Mouse (Mus musculus): Measurements from ENCODE around the gene Apol8. TPM values are rescaled to one million over a fixed set of nuclear protein-coding genes. Genes with fewer than 3 reads are reported as not detected.

Gene Apol8
- polyA plus RNA-seq, 1 experiment from 2014 or later: not detected

DNA sequence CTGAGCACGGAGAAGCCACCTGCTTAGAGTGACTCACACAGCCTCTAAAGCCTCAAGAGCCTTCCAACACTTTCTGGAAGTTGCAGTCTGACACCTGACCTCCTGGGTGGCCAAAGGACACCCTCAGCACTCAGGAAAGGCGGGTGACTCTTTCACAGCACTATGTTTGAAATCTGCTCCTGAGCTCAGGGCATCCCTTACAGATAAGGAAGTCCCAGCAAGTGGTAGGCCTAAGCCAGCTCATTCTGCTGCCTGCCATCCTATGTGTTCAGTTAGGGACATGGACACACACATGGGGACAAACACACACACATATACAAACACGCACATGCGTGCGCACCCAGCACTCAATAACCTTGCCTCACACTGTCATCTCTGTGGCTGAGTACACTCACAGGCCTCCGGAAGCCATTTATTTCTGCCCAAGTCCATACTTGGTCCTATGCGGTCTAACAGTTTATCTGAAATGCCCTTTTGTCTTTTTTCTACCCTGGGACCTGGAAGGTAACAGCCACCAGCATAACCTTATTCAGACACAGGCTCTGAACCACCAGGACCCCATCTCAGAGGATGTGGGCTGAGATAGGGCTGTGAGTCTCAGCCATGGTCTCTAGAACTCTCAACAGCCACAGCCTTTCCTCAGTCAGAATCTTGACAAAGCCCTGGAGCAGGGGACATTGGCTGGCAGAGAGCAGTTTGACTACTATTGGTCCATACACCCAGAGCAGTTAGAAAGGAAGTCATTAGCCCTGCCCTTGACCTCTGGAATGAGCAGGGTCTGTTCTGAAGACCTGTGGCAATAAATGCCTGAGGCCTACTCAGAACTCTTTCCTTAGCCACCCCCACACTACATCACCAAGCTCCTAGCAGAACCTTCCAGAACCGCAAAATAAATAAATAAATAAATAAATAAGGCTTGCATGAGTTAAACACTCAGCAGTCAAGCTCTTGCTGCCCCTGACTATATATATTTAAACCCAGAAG lies 43.0 kb upstream of the Apol8 start:
- peak overlapping the region; percentile 30; the same call in 1 of the 2 replicates for H3K9ac ChIP-seq (ENCODE audit: low read length)
- H3K4me1 ChIP-seq (ENCODE audit: control insufficient read depth, insufficient read depth, low read length): peaks cover 37% of the 10 kb centered on the region
- no peak for ATAC-seq (ENCODE audit: insufficient number of reproducible peaks, low FRiP score, low TSS enrichment, low read depth)

DNA sequence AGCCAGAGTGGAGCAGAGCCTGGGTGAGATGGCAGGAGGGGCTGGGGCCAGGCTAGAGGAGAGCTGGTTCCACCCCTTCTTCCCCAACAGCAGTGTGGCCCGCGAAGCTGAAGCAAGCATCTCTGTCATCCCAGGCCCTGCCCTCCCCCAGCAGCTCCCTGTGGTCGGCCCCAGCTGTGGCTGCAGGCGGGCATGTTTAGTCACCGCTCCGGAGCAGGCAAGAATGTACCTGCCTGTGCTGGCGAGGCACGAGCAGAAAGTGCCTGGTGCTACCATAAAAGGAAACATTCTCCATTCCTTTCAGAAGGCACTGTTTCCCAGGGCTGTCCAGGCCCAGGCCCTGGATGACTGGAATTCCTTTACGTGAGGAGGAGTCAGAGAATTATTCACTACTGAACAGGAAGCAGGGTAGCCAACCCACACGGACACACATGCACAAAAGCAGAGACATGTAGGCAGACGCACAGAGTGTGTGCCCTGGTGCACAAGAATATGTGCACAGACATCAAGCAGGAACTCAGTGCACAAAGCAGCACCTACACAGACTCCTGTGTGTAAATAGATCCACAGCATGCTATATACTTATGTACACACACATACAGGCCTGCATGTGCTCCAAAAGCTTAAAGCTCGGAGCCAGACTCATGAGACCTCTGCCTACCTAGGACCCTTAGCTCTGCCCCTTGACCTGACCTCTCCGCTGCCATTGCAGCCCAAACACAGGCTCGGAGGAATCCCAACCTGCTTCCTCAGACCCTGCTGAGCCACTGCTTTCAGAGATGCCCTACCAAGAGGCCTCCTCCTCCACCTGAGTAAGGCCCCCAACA lies 42.1 kb upstream of the Apol8 start:
- Histone ChIP-seq H3K36me3 (ENCODE audit: control insufficient read depth, insufficient read depth, low read length) (peaks cover 2% of the 10 kb centered on the region), H3K9me3 (ENCODE audit: control insufficient read depth, low read length) (no peaks in the 10 kb centered on the region), H3K27ac (replicated peaks; ENCODE audit: low read depth, low read length) (peak overlapping the region; percentile 84), H3K9ac (ENCODE audit: low read length) (peak overlapping the region; percentile 30), H3K4me3 (ENCODE audit: low read depth, low read length) (no peak overlapping the region), H3K4me2 (ENCODE audit: low read depth, severe bottlenecking) (peak overlapping the region; percentile 20; the same call in 1 of the 2 replicates), H3K4me1 (ENCODE audit: control insufficient read depth, insufficient read depth, low read length) (peaks cover 37% of the 10 kb centered on the region), H3K27me3 (ENCODE audit: control insufficient read depth, insufficient read depth, low read length) (no peaks in the 10 kb centered on the region)
- WGBS: 21% methylated on average over 14 of the region's 14 CpGs
- ATAC-seq (ENCODE audit: insufficient number of reproducible peaks, low FRiP score, low TSS enrichment, low read depth) (peak; percentile 67), DNase-seq (ENCODE audit: low spot score) (peak; percentile 78)

More for the DNA sequence above, 43.0 kb upstream of the Apol8 start:
- 85% methylated on average over 8 of the region's 8 CpGs for WGBS
- DNase-seq (ENCODE audit: low spot score): no peak
- H3K36me3 ChIP-seq (ENCODE audit: control insufficient read depth, insufficient read depth, low read length): peaks cover 2% of the 10 kb centered on the region; the same call in 1 of the 2 replicates
- no peaks in the 10 kb centered on the region for H3K9me3 ChIP-seq (ENCODE audit: control insufficient read depth, low read length)
- no peak overlapping the region for H3K4me3 ChIP-seq (ENCODE audit: low read depth, low read length)
- no peaks in the 10 kb centered on the region for H3K27me3 ChIP-seq (ENCODE audit: control insufficient read depth, insufficient read depth, low read length)
- H3K27ac ChIP-seq (replicated peaks; ENCODE audit: low read depth, low read length): peak overlapping the region; percentile 84
- H3K4me2 ChIP-seq (ENCODE audit: low read depth, severe bottlenecking): no peak overlapping the region

DNA sequence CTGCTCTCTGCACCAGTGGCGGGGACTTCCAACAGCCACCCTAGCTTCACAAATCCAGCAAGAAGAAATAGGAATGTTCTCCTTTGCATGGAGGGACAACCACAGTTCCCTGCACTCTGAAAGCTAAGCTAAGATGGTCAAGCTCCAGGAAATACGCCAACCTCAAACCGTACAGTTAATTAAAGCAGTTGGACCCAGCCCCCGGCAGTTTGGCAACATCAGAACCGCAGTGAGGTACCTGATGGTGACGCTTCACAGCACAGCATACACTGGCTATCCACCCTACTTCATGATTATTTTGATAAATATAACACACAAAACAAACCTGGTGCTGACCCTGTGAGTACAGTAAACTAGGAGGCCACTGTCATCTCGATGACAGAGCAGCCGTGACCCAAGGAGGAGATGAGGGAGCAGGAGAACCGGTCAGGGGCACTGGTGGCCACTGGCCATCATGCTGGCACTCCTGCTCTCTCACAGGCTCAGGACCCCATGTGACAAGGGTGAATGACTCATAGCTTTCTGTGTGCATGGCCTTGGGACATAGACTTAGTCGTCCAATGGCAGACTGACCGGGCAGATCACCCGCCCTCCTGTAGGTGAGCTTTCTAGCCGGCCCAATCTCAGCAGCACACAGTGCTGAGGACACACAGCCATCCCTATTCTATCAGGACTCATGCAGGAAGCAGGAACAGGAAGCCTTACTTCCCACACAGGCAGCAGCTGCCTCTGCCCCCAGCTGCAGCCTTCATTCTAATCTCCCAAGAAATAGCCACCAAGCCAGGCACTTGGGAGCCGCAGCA lies 41.0 kb upstream of the Apol8 start:
- Histone ChIP-seq H3K9ac (ENCODE audit: low read length) (peak overlapping the region; percentile 9; the same call in 1 of the 2 replicates), H3K4me1 (ENCODE audit: control insufficient read depth, insufficient read depth, low read length) (peaks cover 35% of the 10 kb centered on the region), H3K4me2 (ENCODE audit: low read depth, severe bottlenecking) (no peak overlapping the region), H3K4me3 (ENCODE audit: low read depth, low read length) (no peak overlapping the region), H3K27ac (replicated peaks; ENCODE audit: low read depth, low read length) (peak overlapping the region; percentile 84), H3K9me3 (ENCODE audit: control insufficient read depth, low read length) (no peaks in the 10 kb centered on the region), H3K27me3 (ENCODE audit: control insufficient read depth, insufficient read depth, low read length) (no peaks in the 10 kb centered on the region), H3K36me3 (ENCODE audit: control insufficient read depth, insufficient read depth, low read length) (peaks cover 2% of the 10 kb centered on the region)
- DNase-seq (ENCODE audit: low spot score) (no peak), ATAC-seq (ENCODE audit: insufficient number of reproducible peaks, low FRiP score, low TSS enrichment, low read depth) (no peak)
- 84% methylated on average over 14 of the region's 14 CpGs for WGBS

DNA sequence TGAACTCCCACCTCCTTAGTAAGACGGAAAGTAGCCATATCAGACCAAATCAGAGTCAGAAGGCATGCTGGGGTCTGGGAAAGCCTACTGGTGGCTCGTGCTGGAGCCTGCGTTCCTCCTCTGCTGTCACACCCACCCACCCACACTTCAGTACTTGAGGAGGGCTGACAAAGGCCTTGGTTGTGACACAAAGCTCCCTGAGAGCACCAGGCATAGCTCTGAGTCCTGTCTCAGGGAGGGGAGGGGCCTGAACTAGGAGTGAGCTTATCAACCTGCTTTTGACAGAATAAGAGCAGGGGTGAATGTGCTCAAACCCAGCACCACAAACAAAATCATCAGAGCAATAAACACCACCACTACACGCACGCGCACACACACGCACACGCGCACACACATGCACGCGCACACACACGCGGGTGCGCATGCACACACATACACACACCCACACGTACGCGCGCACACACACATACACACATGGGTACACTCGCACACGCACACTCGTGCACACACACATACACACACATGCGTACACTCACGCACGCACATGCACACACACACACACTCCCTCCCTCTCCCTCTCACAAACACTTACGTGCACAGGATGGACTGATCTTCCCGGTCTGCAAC lies 39.7 kb upstream of the Apol8 start:
- Histone ChIP-seq H3K4me2 (ENCODE audit: low read depth, severe bottlenecking) (no peak overlapping the region), H3K27me3 (ENCODE audit: control insufficient read depth, insufficient read depth, low read length) (no peaks in the 10 kb centered on the region), H3K4me3 (ENCODE audit: low read depth, low read length) (no peak overlapping the region), H3K27ac (replicated peaks; ENCODE audit: low read depth, low read length) (no peak overlapping the region), H3K4me1 (ENCODE audit: control insufficient read depth, insufficient read depth, low read length) (peaks cover 35% of the 10 kb centered on the region), H3K9me3 (ENCODE audit: control insufficient read depth, low read length) (no peaks in the 10 kb centered on the region), H3K9ac (ENCODE audit: low read length) (no peak overlapping the region), H3K36me3 (ENCODE audit: control insufficient read depth, insufficient read depth, low read length) (peaks cover 2% of the 10 kb centered on the region)
- no peak for ATAC-seq (ENCODE audit: insufficient number of reproducible peaks, low FRiP score, low TSS enrichment, low read depth)
- no peak for DNase-seq (ENCODE audit: low spot score)
- 96% methylated on average over 26 of the region's 26 CpGs for WGBS

DNA sequence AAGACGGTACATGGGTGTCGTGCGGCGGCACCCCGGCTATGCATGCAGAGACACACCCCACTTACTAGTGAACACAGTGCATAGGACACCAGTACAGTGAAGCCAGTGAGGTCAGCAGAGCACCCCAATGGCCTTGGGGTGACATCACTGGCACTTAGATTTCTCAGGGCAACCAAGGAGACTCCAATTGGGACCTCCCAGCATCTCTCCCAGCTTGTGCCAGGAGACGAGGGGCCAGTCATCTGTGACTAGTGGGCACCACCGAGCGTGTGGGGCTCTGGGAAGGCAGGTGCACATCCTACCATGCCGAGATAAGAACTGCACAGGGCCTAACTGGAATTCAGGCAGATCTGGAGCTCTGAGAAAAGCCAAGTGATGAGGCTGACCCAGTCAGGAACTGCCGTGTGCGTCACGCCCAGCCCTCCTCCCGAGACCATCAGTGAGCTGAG lies 38.1 kb upstream of the Apol8 start:
- Histone ChIP-seq H3K4me3 (ENCODE audit: low read depth, low read length) (no peak overlapping the region), H3K27me3 (ENCODE audit: control insufficient read depth, insufficient read depth, low read length) (no peaks in the 10 kb centered on the region), H3K36me3 (ENCODE audit: control insufficient read depth, insufficient read depth, low read length) (peaks cover 13% of the 10 kb centered on the region), H3K9me3 (ENCODE audit: control insufficient read depth, low read length) (no peaks in the 10 kb centered on the region), H3K4me2 (ENCODE audit: low read depth, severe bottlenecking) (no peak overlapping the region), H3K4me1 (ENCODE audit: control insufficient read depth, insufficient read depth, low read length) (peaks cover 23% of the 10 kb centered on the region), H3K27ac (replicated peaks; ENCODE audit: low read depth, low read length) (no peak overlapping the region), H3K9ac (ENCODE audit: low read length) (no peak overlapping the region)
- ATAC-seq (ENCODE audit: insufficient number of reproducible peaks, low FRiP score, low TSS enrichment, low read depth) (no peak), DNase-seq (ENCODE audit: low spot score) (no peak)
- 94% methylated on average over 13 of the region's 13 CpGs for WGBS

DNA sequence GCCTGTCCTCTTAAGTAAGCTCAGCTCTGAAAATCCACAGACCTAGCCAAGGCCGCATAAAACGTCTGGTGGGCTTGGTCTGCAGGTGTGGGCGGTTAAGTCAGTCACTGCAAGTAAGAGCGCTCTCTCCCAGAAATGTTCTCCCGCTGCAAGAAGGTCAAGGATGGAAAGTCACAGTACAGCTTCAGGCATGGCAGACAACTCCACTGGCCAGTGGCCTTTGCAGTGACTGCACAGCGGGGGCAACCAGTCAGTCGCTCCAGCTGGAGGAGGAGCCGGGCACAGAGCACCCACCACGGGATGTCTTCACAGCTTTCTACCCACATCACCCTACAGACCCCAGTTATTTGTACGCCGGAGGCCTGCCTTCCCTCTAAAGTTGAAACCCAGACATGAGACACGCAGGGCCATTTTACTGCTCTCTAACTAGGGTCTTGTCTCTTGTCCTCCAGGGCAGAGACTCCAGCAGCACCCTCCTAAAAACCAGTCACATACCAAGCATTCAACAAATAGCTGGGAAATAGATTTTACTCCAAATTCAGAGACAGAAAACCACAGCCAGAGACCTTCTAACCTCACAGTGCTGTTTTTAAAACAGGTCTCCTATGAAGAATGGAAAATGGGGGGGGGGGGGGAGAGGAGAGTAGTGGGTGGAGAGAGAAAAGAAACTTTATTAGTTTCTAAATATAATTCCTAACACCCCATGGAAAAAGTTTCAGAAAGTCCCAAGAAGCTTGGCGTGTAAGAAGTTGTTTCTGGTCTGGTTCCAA lies 37.5 kb upstream of the Apol8 start:
- H3K9me3 ChIP-seq (ENCODE audit: control insufficient read depth, low read length): no peaks in the 10 kb centered on the region
- no peak overlapping the region for H3K4me3 ChIP-seq (ENCODE audit: low read depth, low read length)
- no peak overlapping the region for H3K4me2 ChIP-seq (ENCODE audit: low read depth, severe bottlenecking)
- 0 out of 2 replicates have a peak overlapping the region, but pooled peaks have one; percentile 4 for H3K9ac ChIP-seq (ENCODE audit: low read length)
- peaks cover 16% of the 10 kb centered on the region for H3K36me3 ChIP-seq (ENCODE audit: control insufficient read depth, insufficient read depth, low read length)
- peaks cover 17% of the 10 kb centered on the region for H3K4me1 ChIP-seq (ENCODE audit: control insufficient read depth, insufficient read depth, low read length)
- no peak for DNase-seq (ENCODE audit: low spot score)
- no peaks in the 10 kb centered on the region for H3K27me3 ChIP-seq (ENCODE audit: control insufficient read depth, insufficient read depth, low read length)
- WGBS: 90% methylated on average over 13 of the region's 13 CpGs
- ATAC-seq (ENCODE audit: insufficient number of reproducible peaks, low FRiP score, low TSS enrichment, low read depth): no peak
- H3K27ac ChIP-seq (replicated peaks; ENCODE audit: low read depth, low read length): no peak overlapping the region

DNA sequence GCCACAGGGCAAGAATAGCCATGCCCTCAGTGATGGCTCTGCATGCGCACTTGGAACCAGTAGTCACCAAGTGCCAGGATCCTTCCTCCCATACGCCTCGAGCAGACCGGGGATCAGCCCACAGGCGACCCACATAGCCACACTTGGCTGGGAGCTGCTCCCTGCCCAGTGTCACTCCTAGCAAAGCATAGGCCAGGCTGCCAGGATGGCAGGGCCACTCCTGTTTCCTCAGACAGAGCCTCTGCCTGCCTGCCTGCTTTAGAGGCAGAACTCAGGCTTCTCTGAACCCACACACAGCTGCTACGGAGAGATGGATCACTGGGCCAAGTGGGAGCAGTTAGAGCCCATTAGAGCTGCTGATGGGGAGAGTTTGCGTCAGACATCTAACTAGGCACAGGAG lies 36.8 kb upstream of the Apol8 start:
- no peak overlapping the region for H3K9ac ChIP-seq (ENCODE audit: low read length)
- no peaks in the 10 kb centered on the region for H3K9me3 ChIP-seq (ENCODE audit: control insufficient read depth, low read length)
- ATAC-seq (ENCODE audit: insufficient number of reproducible peaks, low FRiP score, low TSS enrichment, low read depth) (no peak), DNase-seq (ENCODE audit: low spot score) (no peak)
- H3K4me2 ChIP-seq (ENCODE audit: low read depth, severe bottlenecking): no peak overlapping the region
- H3K27ac ChIP-seq (replicated peaks; ENCODE audit: low read depth, low read length): no peak overlapping the region
- no peaks in the 10 kb centered on the region for H3K27me3 ChIP-seq (ENCODE audit: control insufficient read depth, insufficient read depth, low read length)
- no peak overlapping the region for H3K4me3 ChIP-seq (ENCODE audit: low read depth, low read length)
- peaks cover 9% of the 10 kb centered on the region for H3K4me1 ChIP-seq (ENCODE audit: control insufficient read depth, insufficient read depth, low read length)
- WGBS: 85% methylated on average over 7 of the region's 7 CpGs
- peaks cover 18% of the 10 kb centered on the region for H3K36me3 ChIP-seq (ENCODE audit: control insufficient read depth, insufficient read depth, low read length)

Data from limb, embryonic 11.5 days (tissue).